Mouse (Mus musculus) liver, postnatal 0 days (tissue): ENCODE measurements around the gene Gm37240.

ENCODE experiments used
- CTCF ChIP-seq: sonication (generic); IDR thresholded peaks from 2 replicates; pipeline ENCODE4 v1.5.1; 2016; ENCODE audit warnings: antibody characterized with exemption, low read depth
- EP300 ChIP-seq: IDR thresholded peaks from 2 replicates; pipeline ENCODE4 v1.6.1; 2016; ENCODE audit warnings: antibody characterized with exemption, low read depth, mild to moderate bottlenecking

DNA sequence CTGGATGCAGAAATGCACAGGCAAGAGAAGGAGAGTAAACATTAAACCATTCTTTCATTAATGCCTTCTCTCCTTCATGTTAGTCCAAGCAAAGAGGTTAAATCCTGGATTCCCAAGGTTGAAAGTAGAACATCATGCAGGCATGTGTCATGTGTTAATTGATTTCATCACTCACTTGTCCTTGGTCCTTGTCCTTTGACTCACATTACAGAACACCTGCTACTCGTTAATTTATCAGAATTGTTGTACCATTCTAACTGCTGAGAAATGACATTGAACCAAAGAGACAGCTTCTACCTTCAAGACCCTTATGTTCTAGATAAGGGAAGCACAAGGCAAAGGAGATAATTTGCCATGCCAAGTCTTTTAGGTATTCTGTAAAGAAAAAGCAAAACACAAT is 835.1 kb downstream of the Gm37240 start:
- no peak for TF ChIP-seq EP300
- TF ChIP-seq CTCF, result no peak
